8 mouse cellular contexts compared by ENCODE assay signal in the genomic region with DNA sequence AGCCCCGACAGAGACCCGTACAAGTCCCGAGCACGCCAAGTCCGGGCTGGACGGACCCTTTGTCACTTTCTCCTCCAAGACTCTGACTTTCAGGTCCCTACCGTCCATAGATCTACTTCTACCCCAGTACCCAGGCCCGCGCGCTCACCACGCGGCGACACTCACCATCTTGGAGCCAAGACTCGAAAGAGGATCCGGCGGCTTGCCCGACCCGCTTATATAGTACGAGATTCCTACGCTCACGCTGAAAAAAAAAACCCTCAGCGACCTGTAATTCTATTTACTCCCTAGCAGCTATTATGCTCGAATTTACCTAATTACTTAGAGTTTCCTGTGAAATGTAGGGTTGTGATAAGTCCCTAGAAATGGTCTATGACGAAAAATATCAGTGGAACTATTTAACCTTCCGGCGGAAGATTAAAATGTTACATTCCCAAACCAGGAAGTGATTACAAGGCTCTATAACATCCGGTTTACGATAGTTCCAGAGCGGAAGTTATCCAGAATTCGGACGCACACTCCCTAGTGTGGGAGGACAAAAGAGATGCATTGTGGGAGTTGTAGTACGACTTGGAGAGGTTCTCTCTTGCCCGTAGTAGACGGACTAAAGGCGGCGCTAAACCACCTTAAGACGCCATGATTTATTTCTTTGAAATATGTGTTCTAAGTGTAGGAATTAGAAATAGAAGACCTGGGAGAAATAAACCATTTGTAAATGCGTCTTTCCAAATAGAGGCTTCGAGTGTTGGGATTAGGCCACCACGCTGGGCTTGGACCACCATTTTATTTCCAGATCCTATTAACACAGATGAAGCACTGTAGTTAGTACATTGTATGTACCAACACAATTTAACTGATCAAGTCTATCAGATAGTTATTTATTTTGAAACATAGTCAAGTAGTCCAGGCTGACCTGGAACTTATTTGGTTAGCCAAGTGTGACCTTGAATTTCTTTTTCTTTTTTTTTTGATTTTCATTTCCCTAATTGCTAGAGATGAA. TPM values are rescaled to one million over a fixed set of nuclear protein-coding genes. Genes with fewer than 3 reads are reported as not detected.
A peak's percentile ranks its signal among the peaks of the same experiment; 100 is the strongest.
DNase-seq lines count a peak whose midpoint lies in the region; ATAC-seq lines count a peak whose summit lies in the region.

A gene (minus strand): TSS at position 437 of the 1,000 bp plus-strand sequence.

- peak; percentile 88 to 97 for DNase-seq in adrenal gland, adult (ENCODE audit: inconsistent age in 2 of 2, low spot score in 1 of 2)
- peak; percentile 100 for DNase-seq in embryo, embryonic 10.5 days (ENCODE audit: low spot score)
- peak; percentile 85 for DNase-seq in gastrocnemius, postnatal 14 days
- peak; percentile 89 to 96 for DNase-seq in left cerebral cortex, postnatal 10 days (ENCODE audit: extremely low spot score in 1 of 2, low spot score in 2 of 2)
- peak; percentile 83 for DNase-seq in right cerebral cortex, postnatal 25 days
- DNase-seq in urinary bladder, postnatal 4 days (ENCODE audit: low spot score in 2 of 2) = peak; percentile 75 to 86

- intact Hi-C loops in gastrocnemius, postnatal 14 days (cut with DNase I; ENCODE audit: low total_unique reads) = no loop called here
- intact Hi-C loops in left cerebral cortex, postnatal 10 days (cut with DNase I) = loop anchor here (5.0 kb wide), 1 partner anchor 46 kb away; a partner anchor contains a TSS

- peak; percentile 99 for ATAC-seq in inflammation-experienced regulatory T-cells, adult 6 months
- ATAC-seq in megakaryocyte-erythroid progenitor cell, adult 5-6 weeks (replicated peaks; ENCODE audit: low FRiP score, low TSS enrichment, poor library complexity, severe bottlenecking) = peak; percentile 87

RNA-seq across cellular contexts. Expression of the gene that starts here (rescaled TPM):
- 100 to 1,000 TPM; 455 to 537 TPM for total RNA-seq in gastrocnemius, postnatal 14 days (2021)
- polyA plus RNA-seq in inflammation-experienced regulatory T-cells, adult 6 months (2017; shearing (Covaris generic)) = 1,000 to 10,000 TPM; 1,205 to 1,760 (median 1,564) TPM
- total RNA-seq in left cerebral cortex, postnatal 10 days (2021) = 100 to 1,000 TPM; 382 to 405 TPM
- 3,309 and 3,313 TPM in 2 replicates for total RNA-seq in megakaryocyte-erythroid progenitor cell, adult 5-6 weeks (2014; fragmentation: Nextera tagmentation)
- 1,110 and 1,543 TPM in 2 replicates for total RNA-seq in megakaryocyte-erythroid progenitor cell, adult 5-6 weeks (2017)

Comparison
In these comparisons a context has a peak if more than half of its experiments do, and no peak if none do; other contexts are left out.
1. Peak in every context shown above with its lines: DNase-seq and ATAC-seq.